Mouse (Mus musculus) heart, embryonic 12.5 days (tissue): ENCODE data around the gene Cacna1g. TPM values are rescaled to one million over a fixed set of nuclear protein-coding genes. Genes with fewer than 3 reads are reported as not detected.

Experiments
- ATAC-seq: fragments of 200-750 bp; cut with Nextera tagmentation; 2 replicates; pipeline ENCODE4 v1.8.0; 2017; ENCODE audit warnings: moderate TSS enrichment, moderate library complexity; ENCODE audit not compliant: insufficient number of reproducible peaks, low FRiP score
- H3K27ac ChIP-seq: fragments of 300-500 bp; sonication (generic); 2 replicates; pipeline ENCODE4 v1.5.1; 2016; ENCODE audit warnings: mild to moderate bottlenecking, moderate library complexity; ENCODE audit not compliant: poor library complexity, severe bottlenecking
- H3K27me3 ChIP-seq: fragments of 300-500 bp; sonication (generic); replicated peaks from 2 replicates; pipeline ENCODE4 v1.6.1; 2016; ENCODE audit warnings: mild to moderate bottlenecking, moderate library complexity
- H3K36me3 ChIP-seq: fragments of 300-500 bp; sonication (generic); 2 replicates; pipeline ENCODE4 v1.6.1; 2016; ENCODE audit warnings: mild to moderate bottlenecking, moderate library complexity
- H3K4me1 ChIP-seq: fragments of 300-500 bp; sonication (generic); replicated peaks from 2 replicates; pipeline ENCODE4 v1.6.1; 2016; ENCODE audit warnings: mild to moderate bottlenecking
- H3K4me2 ChIP-seq: fragments of 300-500 bp; sonication (generic); 2 replicates; pipeline ENCODE4 v1.6.1; 2016; ENCODE audit warnings: mild to moderate bottlenecking, moderate library complexity
- H3K4me3 ChIP-seq: fragments of 300-500 bp; sonication (generic); 2 replicates; pipeline ENCODE4 v1.5.1; 2016; ENCODE audit warnings: mild to moderate bottlenecking
- H3K9ac ChIP-seq: fragments of 300-500 bp; sonication (generic); 2 replicates; pipeline ENCODE4 v1.6.1; 2016; ENCODE audit warnings: mild to moderate bottlenecking, moderate library complexity
- H3K9me3 ChIP-seq: fragments of 300-500 bp; sonication (generic); replicated peaks from 2 replicates; pipeline ENCODE4 v1.6.1; 2016; ENCODE audit warnings: mild to moderate bottlenecking, moderate library complexity
- WGBS: fragments of 180-500 bp; shearing (Covaris S2); methylation state at CpG from one replicate; pipeline ENCODE4 v1.1.7; 2016; 5-methylcytosine and 5-hydroxymethylcytosine counted together
- polyA plus RNA-seq: library from polyadenylated mRNA; unstranded; fragments of >200 nt; fragmentation: Nextera tagmentation; extraction: Ambion mirVana; gene quantifications from 2 replicates; pipeline ENCODE4 v1.2.1, GENCODE M21; 2016

Gene Cacna1g
- polyA plus RNA-seq, 1 experiment from 2014 or later, result 2.7 TPM

DNA sequence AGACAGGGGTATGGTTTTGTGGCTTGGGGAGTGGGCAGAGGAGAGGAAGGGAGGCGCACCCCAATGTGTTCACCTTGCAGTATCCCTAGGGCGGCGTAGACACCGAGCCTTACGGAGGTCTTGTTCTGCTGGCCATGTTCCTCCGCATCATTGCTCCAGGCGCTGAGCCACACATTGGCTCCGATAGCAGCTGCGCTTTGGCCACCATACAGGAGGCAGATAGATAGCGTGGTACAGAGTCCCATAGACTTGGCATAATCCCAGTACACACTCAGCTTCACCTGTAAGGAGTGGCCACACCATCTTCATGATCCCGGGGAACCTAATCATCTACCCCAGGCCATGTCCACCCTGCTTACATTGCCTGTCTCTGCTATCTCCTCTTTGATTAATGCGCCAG, 114.8 kb downstream of the Cacna1g start:
- H3K9ac ChIP-seq, result no peak overlapping the region
- H3K27ac ChIP-seq, result no peak overlapping the region
- 91% methylated on average over 12 of the region's 12 CpGs for WGBS
- peaks cover 20% of the 10 kb centered on the region for H3K27me3 ChIP-seq
- H3K4me1 ChIP-seq, result no peaks in the 10 kb centered on the region; the same call in 1 of the 2 replicates
- no peak for ATAC-seq
- no peak overlapping the region for H3K4me2 ChIP-seq
- no peaks in the 10 kb centered on the region for H3K9me3 ChIP-seq
- no peaks in the 10 kb centered on the region for H3K36me3 ChIP-seq
- no peak overlapping the region for H3K4me3 ChIP-seq

Other genes with a start within 250 kb of the Cacna1g start
- gene Wfikkn2, start 228.2 kb downstream of the Cacna1g start, polyA plus RNA-seq, result 2.0 and 2.5 TPM in 2 replicates
- 0.35 TPM in 1 of 2 replicates, not detected in the other for gene Gm21885, start 192.3 kb downstream of the Cacna1g start, polyA plus RNA-seq
- gene Luc7l3, start 152.2 kb downstream of the Cacna1g start, polyA plus RNA-seq, result 82.0 and 84.6 TPM in 2 replicates
- gene Ankrd40, start 146.2 kb downstream of the Cacna1g start, polyA plus RNA-seq, result 54.2 and 54.6 TPM in 2 replicates
- 0.44 and 0.59 TPM in 2 replicates for gene Abcc3, start 81.2 kb downstream of the Cacna1g start, polyA plus RNA-seq
- gene Spata20, start 12.0 kb upstream of the Cacna1g start, polyA plus RNA-seq, result not detected in 2 replicates
- 14.4 and 14.5 TPM in 2 replicates for gene Epn3, start 25.8 kb upstream of the Cacna1g start, polyA plus RNA-seq
- 9.1 and 11.5 TPM in 2 replicates for gene Mycbpap, start 47.5 kb upstream of the Cacna1g start, polyA plus RNA-seq
- 5.1 and 5.5 TPM in 2 replicates for gene Rsad1, start 75.1 kb upstream of the Cacna1g start, polyA plus RNA-seq
- gene Chad, start 90.8 kb upstream of the Cacna1g start, polyA plus RNA-seq, result 0.36 TPM in 1 of 2 replicates, not detected in the other
- 3.4 and 4.3 TPM in 2 replicates for gene Acsf2, start 127.7 kb upstream of the Cacna1g start, polyA plus RNA-seq
- 178 and 180 TPM in 2 replicates for gene Lrrc59, start 155.6 kb upstream of the Cacna1g start, polyA plus RNA-seq
- gene Mrpl27, start 179.6 kb upstream of the Cacna1g start, polyA plus RNA-seq, result 123 and 128 TPM in 2 replicates
- gene Eme1, start 179.8 kb upstream of the Cacna1g start, polyA plus RNA-seq, result 15.3 and 15.9 TPM in 2 replicates
- gene Xylt2, start 203.3 kb upstream of the Cacna1g start, polyA plus RNA-seq, result 16.4 and 17.8 TPM in 2 replicates
- not detected in 2 replicates for gene Gm11541, start 230.3 kb upstream of the Cacna1g start, polyA plus RNA-seq